Mouse (Mus musculus): ENCODE measurements around the gene Nanos1.

GRCm38 (mm10) chr19:60790551-60791161 lies 34.9 kb downstream of the Nanos1 start, which contains the start of gene Eif3a:
- TF ChIP-seq CTCF (IDR thresholded peaks at IDR 0.05) (peak; percentile 9), EP300 (IDR thresholded peaks at IDR 0.05) (no peak)

Data from lung, postnatal 0 days (tissue).